Mouse (Mus musculus) olfactory bulb, adult 2 months (tissue): Measurements from ENCODE around the gene B3gnt2.

Experiments
- CTCF ChIP-seq: fragments of 200-500 bp; IDR thresholded peaks from 2 replicates; pipeline ENCODE4 v1.5.1; 2012; ENCODE audit warnings: low read depth, mild to moderate bottlenecking, low read length, moderate library complexity; ENCODE audit not compliant: insufficient read depth
- POLR2A ChIP-seq: fragments of 200-500 bp; IDR thresholded peaks from 2 replicates; pipeline ENCODE4 v1.6.1; 2012; ENCODE audit warnings: mild to moderate bottlenecking, low read depth, low read length, moderate library complexity; ENCODE audit not compliant: insufficient read depth

- TF ChIP-seq CTCF = no peak
- TF ChIP-seq POLR2A = no peak
Measured at GRCm38 (mm10) chr11:22830684-22831083, 30.1 kb downstream of the B3gnt2 start.
